Mouse (Mus musculus): ENCODE data around the gene Milr1.

Gene Milr1

GRCm38 (mm10) chr11:106814601-106815320 lies 63.7 kb downstream of the Milr1 start:
- no peak for DNase-seq

- no peak for DNase-seq
These were observed 64.3 kb downstream of the Milr1 start for GRCm38 (mm10) chr11:106815331-106815730.

GRCm38 (mm10) chr11:106815761-106816160 lies 64.7 kb downstream of the Milr1 start:
- DNase-seq = no peak

DNA sequence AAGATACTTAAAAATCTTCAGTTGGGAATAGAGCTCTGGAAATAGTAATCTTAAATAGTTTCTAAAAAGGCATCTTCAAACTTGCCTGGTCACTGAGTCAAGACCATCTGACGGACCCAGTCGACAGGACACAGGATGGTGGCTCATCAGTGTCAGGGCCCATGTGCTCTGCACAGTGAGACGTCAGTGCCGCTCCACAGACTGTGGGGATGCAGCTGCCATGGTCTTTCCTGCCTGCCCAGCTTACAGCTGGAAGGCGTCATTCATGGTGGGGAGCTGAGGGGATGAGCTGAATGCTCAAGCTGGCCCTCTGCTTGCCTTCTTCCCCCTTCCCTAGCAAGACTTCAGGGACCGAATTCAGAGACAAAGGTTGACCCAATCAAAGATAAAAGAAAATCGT lies 65.3 kb downstream of the Milr1 start:
- no peak for DNase-seq

DNA sequence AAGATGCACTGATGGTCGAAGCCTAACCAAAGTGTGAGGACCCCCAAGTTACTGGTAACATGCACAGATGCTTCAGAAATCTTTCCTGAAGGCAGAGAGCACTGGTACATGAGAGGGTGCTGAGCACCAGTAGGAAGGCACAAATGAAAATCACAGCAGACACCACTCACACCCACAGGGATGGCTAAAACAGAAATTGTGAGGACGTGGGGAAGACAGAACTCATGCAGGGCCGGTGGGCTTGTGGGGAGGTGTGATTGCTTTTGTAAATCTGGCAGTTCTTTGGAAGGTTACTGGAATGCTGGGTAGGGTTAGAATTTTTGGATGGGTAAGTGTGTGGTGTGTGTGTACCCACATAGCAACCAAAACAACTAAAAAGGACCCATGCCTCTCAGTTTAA lies 66.1 kb downstream of the Milr1 start:
- DNase-seq = no peak

- no peak for DNase-seq
These were observed 66.8 kb downstream of the Milr1 start for GRCm38 (mm10) chr11:106817808-106818207.

- DNase-seq = no peak
These were observed 67.3 kb downstream of the Milr1 start for GRCm38 (mm10) chr11:106818341-106818740.

Data from thymus, postnatal 14 days (tissue).